Mouse (Mus musculus): Measurements from ENCODE around the gene Runx1.

Gene Runx1

DNA sequence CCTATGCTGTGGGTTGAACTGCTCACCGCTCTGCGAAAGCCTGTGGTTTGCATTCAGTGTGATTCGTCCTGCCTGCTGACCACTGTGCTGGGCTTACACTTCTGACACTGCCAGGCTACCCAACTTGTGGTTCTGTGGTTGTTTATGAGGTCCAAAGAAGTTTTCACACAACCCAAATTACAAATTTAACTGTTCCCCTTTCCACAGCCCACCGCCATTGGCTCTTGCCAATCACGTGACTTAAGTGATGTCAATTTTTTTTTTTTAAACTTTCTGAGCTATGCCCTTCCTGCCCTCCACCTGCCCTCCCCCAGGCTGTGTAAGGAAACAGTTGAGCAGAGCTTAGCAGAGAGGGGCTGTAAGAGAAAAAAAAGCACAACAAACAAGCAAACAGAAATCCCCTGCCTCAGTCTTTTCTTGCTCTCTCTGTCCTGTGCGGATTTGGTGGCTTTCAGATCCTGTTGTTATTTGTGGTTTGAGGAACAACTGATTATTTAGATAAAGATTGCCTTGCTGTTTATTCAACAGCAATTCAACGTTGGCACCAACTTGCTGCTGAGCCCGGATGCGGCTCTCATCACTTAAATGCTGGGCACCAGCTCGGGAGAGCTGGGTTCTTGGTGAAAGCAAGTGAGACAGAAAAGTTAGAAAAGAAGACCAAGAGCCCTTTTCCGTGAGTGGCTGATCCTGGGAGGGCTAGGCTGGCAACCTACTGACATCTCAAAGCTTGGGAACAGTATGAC lies at the start of gene Runx1:
Gene Runx1 (minus strand): TSS at position 242 of the 743 bp plus-strand sequence.
- ChIA-PET POLR2A (no interaction called here), CTCF (no interaction called here)

GRCm38 (mm10) chr16:92874015-92874414 lies 48.1 kb upstream of the Runx1 start:
- POLR2A ChIA-PET, result interaction anchor here in 1 of 4 experiments (0.9 kb wide), 1 partner anchor 68 kb away, joined by 3 read pairs; no protein-coding TSS in a partner anchor
- CTCF ChIA-PET, result interaction anchor here in 1 of 4 experiments (1.5 kb wide), 1 partner anchor 165 kb away, joined by 3 read pairs; no protein-coding TSS in a partner anchor

DNA sequence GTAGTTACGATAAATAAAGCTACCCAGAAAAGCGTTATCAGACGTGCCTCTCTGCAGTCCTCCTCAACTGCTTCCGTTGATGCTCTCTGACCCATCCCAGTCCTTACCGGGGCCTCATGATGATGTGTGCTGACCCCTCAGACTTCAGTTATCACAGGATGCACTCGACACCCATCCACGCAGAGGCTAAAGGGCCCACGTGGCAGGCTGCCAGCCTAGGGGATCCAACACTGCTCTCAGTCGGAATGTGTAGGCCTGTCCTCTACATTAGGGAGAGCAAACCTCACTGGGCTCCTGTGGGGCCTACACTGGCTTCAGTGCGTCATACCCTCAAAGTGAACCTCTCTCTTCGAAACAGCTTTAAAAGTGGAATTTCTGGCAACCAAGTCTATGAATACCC lies 45.8 kb upstream of the Runx1 start:
- CTCF ChIA-PET, result no interaction called here
- POLR2A ChIA-PET, result no interaction called here

- ChIA-PET POLR2A (no interaction called here), CTCF (interaction anchor here in 1 of 4 experiments (0.7 kb wide), 1 partner anchor 238 kb away, joined by 3 read pairs; no protein-coding TSS in a partner anchor)
Observed at GRCm38 (mm10) chr16:92868550-92868949, 42.6 kb upstream of the Runx1 start.

DNA sequence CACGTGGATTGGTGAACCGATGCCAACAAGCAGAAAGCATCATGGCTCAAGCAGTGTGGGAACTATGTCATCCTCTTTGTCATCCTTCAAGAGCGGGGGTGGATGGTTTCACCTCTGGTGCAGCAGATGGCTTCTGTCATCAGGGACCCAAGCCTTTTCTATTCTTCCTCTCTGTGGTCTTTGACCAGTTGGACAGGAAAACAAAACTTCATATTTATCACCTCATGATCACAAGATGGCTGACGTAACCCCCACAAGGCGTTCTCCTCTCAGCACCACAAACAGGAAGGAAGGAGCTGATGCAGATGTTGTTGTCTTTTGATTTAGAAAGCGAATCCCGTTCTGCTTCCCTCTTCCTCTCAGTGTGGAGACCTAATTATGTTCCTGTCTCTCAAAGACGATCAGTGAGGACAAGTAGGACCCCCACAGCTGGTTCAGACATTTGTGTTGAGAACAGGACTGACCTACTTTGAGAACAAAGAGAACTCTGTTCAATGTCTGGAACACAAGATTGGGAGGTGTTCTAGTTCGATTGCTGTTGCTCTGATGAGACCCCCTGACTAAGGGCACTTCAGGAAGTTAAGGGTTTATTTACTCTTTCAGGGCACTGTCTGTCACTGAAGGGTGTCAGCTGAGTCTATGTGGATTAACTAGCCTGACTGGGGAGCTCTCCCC lies 41.4 kb upstream of the Runx1 start:
- ChIA-PET POLR2A (no interaction called here), CTCF (no interaction called here)

DNA sequence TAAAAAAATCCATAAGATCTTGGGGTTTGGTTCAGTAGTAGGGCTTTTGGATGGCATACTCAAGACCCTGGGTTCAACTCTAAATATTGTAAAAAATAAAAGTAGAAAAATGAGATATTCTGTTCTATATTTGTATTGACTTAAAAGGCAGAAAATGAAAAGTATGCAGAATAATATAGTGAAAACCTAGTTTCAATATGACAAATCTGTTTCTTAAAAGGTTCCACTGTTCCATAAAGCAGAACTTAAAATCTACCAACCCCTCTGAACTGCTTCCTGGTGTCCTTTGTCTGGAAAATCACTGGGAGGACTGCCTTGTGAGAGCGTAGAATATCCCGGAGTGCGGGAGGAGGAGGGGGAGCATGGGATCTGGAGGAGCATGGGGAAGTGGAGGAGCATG lies 39.4 kb upstream of the Runx1 start:
- POLR2A ChIA-PET, result no interaction called here

DNA sequence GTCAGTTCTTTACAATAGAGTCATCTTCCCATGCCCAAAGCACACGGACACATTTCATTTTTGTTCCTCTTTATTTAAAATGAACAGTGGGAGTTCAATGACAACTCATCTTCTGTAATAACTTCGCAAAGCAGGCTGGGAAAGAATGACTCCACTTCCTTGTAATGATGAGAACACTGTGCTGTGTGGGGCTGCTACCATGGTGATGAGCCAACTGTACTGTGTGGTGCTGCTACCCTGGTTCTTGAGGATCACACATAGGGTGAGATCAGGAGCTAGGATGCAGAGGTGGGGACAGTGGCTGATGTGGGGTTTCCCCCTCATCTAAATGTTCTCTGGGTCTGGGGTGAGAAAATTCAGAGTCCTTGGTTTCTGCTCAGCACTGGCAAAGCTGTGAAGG lies 38.2 kb upstream of the Runx1 start:
- POLR2A ChIA-PET, result no interaction called here
- CTCF ChIA-PET, result no interaction called here

More for the DNA sequence above, 39.4 kb upstream of the Runx1 start:
- CTCF ChIA-PET, result no interaction called here

GRCm38 (mm10) chr16:92863179-92863578 lies 37.2 kb upstream of the Runx1 start:
- ChIA-PET POLR2A (no interaction called here), CTCF (interaction anchor here in 1 of 4 experiments (0.7 kb wide), 1 partner anchor 430 kb away, joined by 6 read pairs; no protein-coding TSS in a partner anchor)

- CTCF ChIA-PET, result no interaction called here
- POLR2A ChIA-PET, result interaction anchor here in 1 of 4 experiments (1.0 kb wide), 1 partner anchor 12 kb away, joined by 3 read pairs; no protein-coding TSS in a partner anchor
Observed at GRCm38 (mm10) chr16:92862430-92862829, 36.5 kb upstream of the Runx1 start.

GRCm38 (mm10) chr16:92861571-92861970 lies 35.6 kb upstream of the Runx1 start:
- ChIA-PET POLR2A (interaction anchor here in 1 of 4 experiments (1.0 kb wide), 1 partner anchor 11 kb away, joined by 3 read pairs; no protein-coding TSS in a partner anchor), CTCF (interaction anchor here in 1 of 4 experiments (0.6 kb wide), 1 partner anchor 371 kb away, joined by 4 read pairs; no protein-coding TSS in a partner anchor)

DNA sequence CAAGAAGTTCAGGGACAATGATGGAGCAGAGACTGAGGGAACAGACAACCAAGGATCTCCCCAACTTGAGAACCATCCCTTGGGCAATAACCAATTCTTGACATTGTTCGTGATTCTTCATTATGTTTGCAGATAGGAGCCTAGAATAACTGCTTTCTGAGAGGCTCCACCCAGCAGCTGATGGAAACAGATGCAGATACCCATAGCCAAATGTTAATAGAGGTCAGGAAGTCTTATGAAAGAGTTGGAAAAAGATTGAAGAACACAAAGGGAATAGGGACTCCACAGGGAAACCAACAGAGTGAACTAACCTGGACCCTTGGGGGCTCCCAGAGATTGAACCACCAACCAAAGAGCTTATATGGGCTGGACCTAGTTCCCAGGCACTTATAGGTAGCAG lies 34.7 kb upstream of the Runx1 start:
- ChIA-PET POLR2A (no interaction called here), CTCF (interaction anchor here in 1 of 4 experiments (0.6 kb wide), 1 partner anchor 370 kb away, joined by 4 read pairs; no protein-coding TSS in a partner anchor)

GRCm38 (mm10) chr16:92856779-92857178 lies 30.8 kb upstream of the Runx1 start:
- ChIA-PET POLR2A (no interaction called here), CTCF (no interaction called here)

DNA sequence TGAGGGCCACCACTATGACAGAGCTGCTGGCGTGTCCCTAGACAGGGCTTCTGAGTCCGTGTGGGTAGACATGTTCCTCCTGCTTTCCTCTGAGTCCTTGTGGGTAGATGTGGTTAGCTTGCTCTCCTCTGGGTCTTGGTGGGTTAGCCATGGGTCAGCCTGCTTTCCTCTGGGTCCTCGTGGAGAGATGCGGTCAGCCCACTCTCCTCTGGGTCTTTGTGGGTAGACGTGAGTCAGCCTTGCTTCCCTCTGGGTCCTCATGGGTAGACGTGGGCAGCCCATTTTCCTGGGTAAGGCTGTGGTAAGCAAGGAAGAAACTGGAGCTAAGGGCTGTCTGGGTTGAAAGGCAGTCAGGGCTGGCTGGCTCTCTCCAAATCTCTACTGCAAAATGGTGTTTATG lies 26.3 kb upstream of the Runx1 start:
- POLR2A ChIA-PET, result no interaction called here

GRCm38 (mm10) chr16:92850416-92850815 lies 24.5 kb upstream of the Runx1 start:
- ChIA-PET CTCF (no interaction called here), POLR2A (interaction anchor here in 1 of 4 experiments (0.6 to 1.3 kb wide), 3 partner anchors 11 to 256 kb away, joined by 3 read pairs; no protein-coding TSS in a partner anchor)

More for the DNA sequence above, 26.3 kb upstream of the Runx1 start:
- CTCF ChIA-PET, result no interaction called here

DNA sequence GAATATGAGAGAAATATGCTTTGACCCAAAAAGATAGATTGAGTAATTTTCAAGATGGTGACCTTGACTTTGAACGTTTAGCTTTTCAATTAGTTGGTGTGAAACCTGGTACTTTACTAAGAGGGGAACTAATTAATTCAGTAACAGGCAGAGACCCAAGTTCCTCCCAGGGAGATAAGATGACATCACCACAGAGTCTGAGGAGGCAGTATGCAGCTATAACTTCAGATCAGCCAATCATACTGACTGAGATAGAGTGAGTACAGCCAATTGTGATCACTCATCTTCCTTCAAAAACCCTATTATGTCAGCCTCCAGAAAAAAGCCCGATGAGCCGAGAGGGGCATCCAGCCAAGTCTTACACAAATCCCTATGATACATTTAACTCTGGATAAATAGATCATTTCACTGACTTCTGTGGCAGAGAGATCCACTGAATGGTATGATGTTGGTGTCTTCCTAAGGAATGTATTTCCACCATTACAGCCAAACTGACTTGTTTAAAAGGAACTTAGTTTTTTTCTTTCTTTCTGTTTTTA lies 21.9 kb upstream of the Runx1 start:
- ChIA-PET POLR2A (interaction anchor here in 1 of 4 experiments (1.4 kb wide), 1 partner anchor 10 kb away, joined by 4 read pairs; no protein-coding TSS in a partner anchor), CTCF (no interaction called here)

GRCm38 (mm10) chr16:92845244-92846225 lies 19.6 kb upstream of the Runx1 start:
- CTCF ChIA-PET, result interaction anchor here in 1 of 4 experiments (0.6 kb wide), 1 partner anchor 244 kb away, joined by 4 read pairs; no protein-coding TSS in a partner anchor
- POLR2A ChIA-PET, result interaction anchor here in 1 of 4 experiments (0.5 kb wide), 1 partner anchor 257 kb away, joined by 3 read pairs; no protein-coding TSS in a partner anchor

DNA sequence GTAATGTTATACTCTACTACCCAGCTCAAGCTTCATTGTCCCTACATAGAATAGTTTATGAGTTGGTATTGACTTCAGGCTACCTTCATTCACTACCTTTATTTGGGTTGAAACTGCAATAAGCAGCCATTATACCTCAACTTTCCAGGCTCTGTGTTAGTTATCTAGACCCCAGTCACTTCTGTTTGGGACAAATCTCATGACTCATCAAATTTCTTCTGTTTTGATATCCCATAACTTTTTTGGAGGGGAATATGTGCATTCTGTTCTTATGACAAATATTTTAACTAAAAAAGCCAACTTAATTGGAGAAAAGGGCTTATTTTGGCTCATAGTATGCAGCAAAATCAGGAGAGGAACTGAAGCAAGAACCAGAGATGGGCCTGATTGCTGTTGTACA lies 12.8 kb upstream of the Runx1 start:
- POLR2A ChIA-PET, result no interaction called here
- CTCF ChIA-PET, result no interaction called here

GRCm38 (mm10) chr16:92831341-92831740 lies 5.4 kb upstream of the Runx1 start:
- POLR2A ChIA-PET, result no interaction called here
- CTCF ChIA-PET, result no interaction called here

GRCm38 (mm10) chr16:92830479-92830878 lies 4.5 kb upstream of the Runx1 start:
- ChIA-PET CTCF (interaction anchor here in 1 of 4 experiments (0.6 kb wide), 1 partner anchor 136 kb away, joined by 5 read pairs; no protein-coding TSS in a partner anchor), POLR2A (no interaction called here)

Measured in embryonic stem cell, embryonic (primary cell).